Mouse (Mus musculus): Measurements from ENCODE around the gene Fam234b. TPM values are rescaled to one million over a fixed set of nuclear protein-coding genes. Genes with fewer than 3 reads are reported as not detected.
A peak's percentile ranks its signal among the peaks of the same experiment; 100 is the strongest.

Gene Fam234b
- polyA plus RNA-seq, 1 experiment from 2014 or later = 31.7 TPM

GRCm38 (mm10) chr6:135202668-135203067 is 4.9 kb downstream of the Fam234b start:
- H3K4me2 ChIP-seq (ENCODE audit: low read depth, low read length) = no peak overlapping the region
- ATAC-seq (ENCODE audit: low read depth) = no peak
- no peaks in the 10 kb centered on the region for H3K27me3 ChIP-seq (ENCODE audit: control insufficient read depth, insufficient read depth, low read depth, low read length)
- 88% methylated on average over 6 of the region's 6 CpGs for WGBS (ENCODE audit: insufficient replicate concordance)
- H3K9me3 ChIP-seq (replicated peaks; ENCODE audit: control insufficient read depth, low read length) = no peaks in the 10 kb centered on the region
- no peak overlapping the region for H3K4me3 ChIP-seq (ENCODE audit: low read depth, low read length)
- no peak overlapping the region for H3K27ac ChIP-seq (ENCODE audit: low read length)
- no peak overlapping the region for H3K9ac ChIP-seq (ENCODE audit: low read depth, low read length)
- H3K4me1 ChIP-seq (ENCODE audit: control insufficient read depth, low read depth, low read length) = peaks cover 44% of the 10 kb centered on the region
- H3K36me3 ChIP-seq (ENCODE audit: control insufficient read depth, insufficient read depth) = no peaks in the 10 kb centered on the region

GRCm38 (mm10) chr6:135203737-135204136 is 6.0 kb downstream of the Fam234b start:
- peak overlapping the region; percentile 35; the same call in 1 of the 2 replicates for H3K9ac ChIP-seq (ENCODE audit: low read depth, low read length)
- ATAC-seq (ENCODE audit: low read depth) = no peak
- peak overlapping the region; percentile 50; the same call in 1 of the 2 replicates for H3K4me2 ChIP-seq (ENCODE audit: low read depth, low read length)
- H3K9me3 ChIP-seq (replicated peaks; ENCODE audit: control insufficient read depth, low read length) = no peaks in the 10 kb centered on the region
- H3K36me3 ChIP-seq (ENCODE audit: control insufficient read depth, insufficient read depth) = no peaks in the 10 kb centered on the region
- H3K4me3 ChIP-seq (ENCODE audit: low read depth, low read length) = no peak overlapping the region
- peak overlapping the region; percentile 72 for H3K27ac ChIP-seq (ENCODE audit: low read length)
- H3K27me3 ChIP-seq (ENCODE audit: control insufficient read depth, insufficient read depth, low read depth, low read length) = no peaks in the 10 kb centered on the region
- peaks cover 44% of the 10 kb centered on the region for H3K4me1 ChIP-seq (ENCODE audit: control insufficient read depth, low read depth, low read length)
- WGBS (ENCODE audit: insufficient replicate concordance) = 72% methylated on average over 6 of the region's 6 CpGs

DNA sequence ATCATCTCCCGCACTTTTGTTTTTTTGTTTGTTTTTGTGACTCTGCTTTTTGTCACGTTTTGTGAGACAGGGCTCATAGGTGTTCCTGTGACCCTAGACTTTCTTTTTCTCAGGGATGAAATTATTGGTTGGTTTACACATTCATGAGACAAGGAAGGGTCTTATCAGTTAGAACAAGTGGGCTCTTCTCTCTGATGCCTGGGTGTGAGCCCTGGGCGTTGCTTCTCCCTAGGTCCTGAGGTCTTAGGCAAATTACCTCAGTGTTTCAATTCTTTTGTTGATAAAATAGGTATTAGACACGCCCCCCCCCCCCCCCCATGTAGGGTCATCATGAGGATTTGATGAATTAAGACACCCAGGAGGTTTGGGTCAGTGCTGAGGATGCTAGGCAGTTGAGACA is 7.1 kb downstream of the Fam234b start:
- Histone ChIP-seq H3K9me3 (replicated peaks; ENCODE audit: control insufficient read depth, low read length) (no peaks in the 10 kb centered on the region), H3K4me3 (ENCODE audit: low read depth, low read length) (peak overlapping the region; percentile 9; the same call in 1 of the 2 replicates), H3K27me3 (ENCODE audit: control insufficient read depth, insufficient read depth, low read depth, low read length) (no peaks in the 10 kb centered on the region), H3K9ac (ENCODE audit: low read depth, low read length) (peak overlapping the region; percentile 42; the same call in 1 of the 2 replicates), H3K4me2 (ENCODE audit: low read depth, low read length) (peak overlapping the region; percentile 50), H3K4me1 (ENCODE audit: control insufficient read depth, low read depth, low read length) (peaks cover 43% of the 10 kb centered on the region), H3K36me3 (ENCODE audit: control insufficient read depth, insufficient read depth) (peaks cover 4% of the 10 kb centered on the region), H3K27ac (ENCODE audit: low read length) (peak overlapping the region; percentile 72)
- 32% methylated on average over 4 of the region's 4 CpGs for WGBS (ENCODE audit: insufficient replicate concordance)
- ATAC-seq (ENCODE audit: low read depth) = peak; percentile 73

DNA sequence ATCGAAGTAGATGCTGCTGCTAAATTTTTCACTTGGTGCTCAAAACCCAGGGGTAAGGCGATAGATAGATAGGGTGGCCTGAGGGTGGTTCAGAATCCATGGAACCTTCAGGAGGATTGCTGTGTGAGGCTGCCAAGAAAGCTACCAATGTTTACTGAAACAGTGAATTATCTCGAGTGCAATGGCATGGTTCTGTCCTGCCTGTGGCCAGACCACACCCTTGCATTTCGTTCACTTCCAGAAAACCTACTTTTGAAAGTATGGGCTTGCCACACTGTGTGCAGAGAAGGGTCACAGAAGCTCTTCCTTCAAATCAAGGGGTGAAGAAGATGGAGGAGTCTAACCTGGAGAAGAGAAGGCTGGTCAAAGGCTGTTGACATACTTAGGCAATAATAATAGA is 8.0 kb downstream of the Fam234b start:
- Histone ChIP-seq H3K9ac (ENCODE audit: low read depth, low read length) (peak overlapping the region; percentile 13), H3K36me3 (ENCODE audit: control insufficient read depth, insufficient read depth) (peaks cover 4% of the 10 kb centered on the region), H3K9me3 (replicated peaks; ENCODE audit: control insufficient read depth, low read length) (no peaks in the 10 kb centered on the region), H3K4me2 (ENCODE audit: low read depth, low read length) (peak overlapping the region; percentile 50), H3K4me1 (ENCODE audit: control insufficient read depth, low read depth, low read length) (peaks cover 36% of the 10 kb centered on the region), H3K4me3 (ENCODE audit: low read depth, low read length) (no peak overlapping the region), H3K27me3 (ENCODE audit: control insufficient read depth, insufficient read depth, low read depth, low read length) (no peaks in the 10 kb centered on the region), H3K27ac (ENCODE audit: low read length) (peak overlapping the region; percentile 72)
- ATAC-seq (ENCODE audit: low read depth) = peak; percentile 69
- 42% methylated on average over 4 of the region's 4 CpGs for WGBS (ENCODE audit: insufficient replicate concordance)

DNA sequence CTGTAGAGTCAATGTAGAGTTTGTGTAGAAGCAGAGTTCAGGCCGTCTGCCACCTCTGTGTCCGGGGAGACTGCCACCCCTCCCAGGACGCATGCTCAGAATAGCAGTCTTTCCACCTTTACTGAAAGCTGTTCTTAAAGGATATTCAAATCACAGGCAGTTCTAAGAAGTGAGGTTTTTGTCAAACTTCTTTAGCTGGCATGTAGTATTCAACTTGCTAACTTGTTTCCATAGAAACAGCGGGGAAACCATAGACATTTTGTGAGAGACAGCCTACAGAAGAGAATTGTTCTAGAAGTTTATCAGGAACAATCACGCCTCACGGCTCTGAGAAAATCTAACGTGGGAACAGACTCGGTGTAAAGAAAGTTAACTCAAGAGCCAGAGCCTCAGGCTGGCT is 9.1 kb downstream of the Fam234b start:
- no peak overlapping the region for H3K27ac ChIP-seq (ENCODE audit: low read length)
- H3K4me1 ChIP-seq (ENCODE audit: control insufficient read depth, low read depth, low read length) = peaks cover 44% of the 10 kb centered on the region
- H3K36me3 ChIP-seq (ENCODE audit: control insufficient read depth, insufficient read depth) = peaks cover 4% of the 10 kb centered on the region
- WGBS (ENCODE audit: insufficient replicate concordance) = 71% methylated on average over 8 of the region's 8 CpGs
- H3K9ac ChIP-seq (ENCODE audit: low read depth, low read length) = no peak overlapping the region
- no peaks in the 10 kb centered on the region for H3K9me3 ChIP-seq (replicated peaks; ENCODE audit: control insufficient read depth, low read length)
- no peaks in the 10 kb centered on the region for H3K27me3 ChIP-seq (ENCODE audit: control insufficient read depth, insufficient read depth, low read depth, low read length)
- H3K4me3 ChIP-seq (ENCODE audit: low read depth, low read length) = no peak overlapping the region
- no peak overlapping the region for H3K4me2 ChIP-seq (ENCODE audit: low read depth, low read length)
- no peak for ATAC-seq (ENCODE audit: low read depth)

- Histone ChIP-seq H3K36me3 (ENCODE audit: control insufficient read depth, insufficient read depth) (peaks cover 17% of the 10 kb centered on the region), H3K9me3 (replicated peaks; ENCODE audit: control insufficient read depth, low read length) (no peaks in the 10 kb centered on the region), H3K27ac (ENCODE audit: low read length) (no peak overlapping the region), H3K4me2 (ENCODE audit: low read depth, low read length) (peak overlapping the region; percentile 40), H3K4me3 (ENCODE audit: low read depth, low read length) (no peak overlapping the region), H3K27me3 (ENCODE audit: control insufficient read depth, insufficient read depth, low read depth, low read length) (no peaks in the 10 kb centered on the region), H3K4me1 (ENCODE audit: control insufficient read depth, low read depth, low read length) (peaks cover 18% of the 10 kb centered on the region), H3K9ac (ENCODE audit: low read depth, low read length) (peak overlapping the region; percentile 5; the same call in 1 of the 2 replicates)
- 47% methylated on average over 7 of the region's 7 CpGs for WGBS (ENCODE audit: insufficient replicate concordance)
- peak; percentile 82 for ATAC-seq (ENCODE audit: low read depth)
Observed at GRCm38 (mm10) chr6:135211169-135211568, 13.4 kb downstream of the Fam234b start.

GRCm38 (mm10) chr6:135212666-135213065 is 14.9 kb downstream of the Fam234b start:
- Histone ChIP-seq H3K9ac (ENCODE audit: low read depth, low read length) (no peak overlapping the region), H3K4me2 (ENCODE audit: low read depth, low read length) (no peak overlapping the region), H3K4me3 (ENCODE audit: low read depth, low read length) (no peak overlapping the region), H3K27me3 (ENCODE audit: control insufficient read depth, insufficient read depth, low read depth, low read length) (no peaks in the 10 kb centered on the region), H3K27ac (ENCODE audit: low read length) (no peak overlapping the region), H3K4me1 (ENCODE audit: control insufficient read depth, low read depth, low read length) (peaks cover 16% of the 10 kb centered on the region), H3K36me3 (ENCODE audit: control insufficient read depth, insufficient read depth) (peaks cover 19% of the 10 kb centered on the region), H3K9me3 (replicated peaks; ENCODE audit: control insufficient read depth, low read length) (no peaks in the 10 kb centered on the region)
- WGBS (ENCODE audit: insufficient replicate concordance) = 82% methylated on average over 2 of the region's 2 CpGs
- no peak for ATAC-seq (ENCODE audit: low read depth)

DNA sequence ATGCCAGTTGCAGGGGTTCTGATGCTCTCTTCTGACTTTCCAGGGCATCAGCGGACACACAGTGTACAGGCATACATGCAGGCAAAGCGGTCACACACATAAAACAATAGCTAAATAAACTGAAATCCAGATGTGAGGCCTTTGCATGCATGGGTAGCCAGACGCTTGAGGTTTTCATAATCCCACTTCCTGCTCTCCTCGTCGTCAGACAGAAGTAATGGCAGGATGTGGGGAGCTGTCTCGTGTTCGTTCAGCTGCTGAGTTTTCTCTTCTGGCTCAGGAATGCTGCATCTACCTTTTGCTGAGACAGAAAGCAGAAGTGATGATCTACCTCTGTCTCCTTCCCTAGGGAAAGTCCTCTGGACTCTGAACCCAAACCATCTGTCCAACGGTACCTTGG is 20.6 kb downstream of the Fam234b start:
- Histone ChIP-seq H3K4me1 (ENCODE audit: control insufficient read depth, low read depth, low read length) (no peaks in the 10 kb centered on the region), H3K4me3 (ENCODE audit: low read depth, low read length) (no peak overlapping the region), H3K4me2 (ENCODE audit: low read depth, low read length) (no peak overlapping the region), H3K27me3 (ENCODE audit: control insufficient read depth, insufficient read depth, low read depth, low read length) (no peaks in the 10 kb centered on the region), H3K9me3 (replicated peaks; ENCODE audit: control insufficient read depth, low read length) (no peaks in the 10 kb centered on the region), H3K27ac (ENCODE audit: low read length) (no peak overlapping the region), H3K9ac (ENCODE audit: low read depth, low read length) (no peak overlapping the region), H3K36me3 (ENCODE audit: control insufficient read depth, insufficient read depth) (peaks cover 18% of the 10 kb centered on the region)
- WGBS (ENCODE audit: insufficient replicate concordance) = 39% methylated on average over 8 of the region's 8 CpGs
- no peak for ATAC-seq (ENCODE audit: low read depth)

DNA sequence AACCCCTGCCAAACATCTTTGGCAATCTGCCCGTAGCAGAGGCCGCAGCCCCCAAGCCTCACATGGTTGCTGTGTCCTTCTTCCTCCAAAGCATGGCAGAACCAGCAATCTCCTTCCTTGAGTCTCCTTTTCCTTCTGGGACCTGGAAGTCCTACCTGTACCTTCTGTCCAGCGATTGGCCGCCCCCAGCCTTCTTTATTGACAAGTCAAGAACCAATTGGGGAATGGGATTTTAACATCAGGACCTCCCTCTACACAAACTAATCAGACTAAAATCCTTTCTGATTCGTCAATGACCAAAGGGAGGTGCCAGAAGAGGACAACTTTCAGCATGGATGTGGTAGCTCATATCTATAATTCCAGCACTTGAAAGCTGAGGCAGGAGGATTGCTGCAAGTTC is 22.1 kb downstream of the Fam234b start:
- Histone ChIP-seq H3K27me3 (ENCODE audit: control insufficient read depth, insufficient read depth, low read depth, low read length) (no peaks in the 10 kb centered on the region), H3K27ac (ENCODE audit: low read length) (no peak overlapping the region), H3K4me2 (ENCODE audit: low read depth, low read length) (no peak overlapping the region), H3K4me1 (ENCODE audit: control insufficient read depth, low read depth, low read length) (no peaks in the 10 kb centered on the region), H3K9me3 (replicated peaks; ENCODE audit: control insufficient read depth, low read length) (no peaks in the 10 kb centered on the region), H3K4me3 (ENCODE audit: low read depth, low read length) (no peak overlapping the region), H3K9ac (ENCODE audit: low read depth, low read length) (no peak overlapping the region), H3K36me3 (ENCODE audit: control insufficient read depth, insufficient read depth) (peaks cover 11% of the 10 kb centered on the region)
- no peak for ATAC-seq (ENCODE audit: low read depth)
- 89% methylated on average over 5 of the region's 5 CpGs for WGBS (ENCODE audit: insufficient replicate concordance)

Data from liver, embryonic 16.5 days (tissue).